Mouse (Mus musculus): ENCODE data around the gene Adarb2.

- TF ChIP-seq CTCF (IDR thresholded peaks at IDR 0.05) = no peak
- TF ChIP-seq POLR2A (IDR thresholded peaks at IDR 0.05; ENCODE audit: insufficient read depth, low read depth, low read length) = no peak
Observed at GRCm38 (mm10) chr13:8248016-8248667, 45.5 kb downstream of the Adarb2 start.

Measured in heart, adult 2 months (tissue).